Mouse (Mus musculus): ENCODE data around the gene Map3k21.

Gene Map3k21

DNA sequence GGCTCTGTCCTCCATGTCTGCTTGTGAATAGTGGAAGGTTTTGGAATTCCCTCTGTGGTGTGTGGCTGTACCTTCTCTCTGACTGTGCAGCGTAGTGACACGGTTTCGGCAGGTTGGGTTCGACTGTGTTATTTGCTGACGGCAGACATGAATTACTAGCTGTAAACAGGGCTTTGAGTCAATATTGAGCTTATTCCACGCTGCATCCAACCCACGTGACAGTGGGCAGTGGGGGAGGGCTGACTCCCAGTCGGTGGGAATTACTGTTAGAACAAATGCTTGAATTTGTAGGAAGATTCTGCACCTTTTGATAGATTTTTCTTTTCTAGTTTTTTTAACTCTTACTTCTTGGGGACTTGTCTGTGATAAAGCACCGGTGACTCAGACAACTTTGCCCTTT lies 4.1 kb downstream of the Map3k21 start:
- in situ Hi-C loops (cut with MboI, MseI), result no loop called here

GRCm38 (mm10) chr8:125917013-125917412 lies 6.8 kb downstream of the Map3k21 start:
- in situ Hi-C loops (cut with MboI, MseI), result no loop called here

- in situ Hi-C loops (cut with MboI, MseI), result no loop called here
Observed at GRCm38 (mm10) chr8:125918719-125919118, 8.5 kb downstream of the Map3k21 start.

GRCm38 (mm10) chr8:125919560-125919959 lies 9.3 kb downstream of the Map3k21 start:
- in situ Hi-C loops (cut with MboI, MseI), result no loop called here

GRCm38 (mm10) chr8:125920281-125920680 lies 10.0 kb downstream of the Map3k21 start:
- in situ Hi-C loops (cut with MboI, MseI), result no loop called here

DNA sequence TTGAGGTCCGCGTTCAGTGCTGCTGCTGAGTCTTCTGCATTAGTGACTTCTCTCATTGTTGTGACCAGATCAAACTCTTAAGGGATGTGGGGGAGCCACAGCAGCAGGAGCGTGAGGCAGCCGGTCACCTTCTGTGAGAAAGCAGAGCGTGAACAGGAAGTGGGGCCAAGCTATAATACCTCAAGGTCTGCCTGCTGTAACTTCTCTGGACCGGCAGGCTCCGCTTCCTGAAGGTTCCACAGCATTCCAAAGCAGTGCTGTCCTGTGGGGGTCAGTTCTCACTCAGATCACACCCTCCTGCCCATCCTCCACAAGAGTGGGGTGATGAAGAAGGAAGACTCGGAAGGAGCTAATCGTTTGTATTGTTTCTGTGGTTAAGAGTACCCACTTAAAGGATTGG lies 10.5 kb downstream of the Map3k21 start:
- in situ Hi-C loops (cut with MboI, MseI), result no loop called here

DNA sequence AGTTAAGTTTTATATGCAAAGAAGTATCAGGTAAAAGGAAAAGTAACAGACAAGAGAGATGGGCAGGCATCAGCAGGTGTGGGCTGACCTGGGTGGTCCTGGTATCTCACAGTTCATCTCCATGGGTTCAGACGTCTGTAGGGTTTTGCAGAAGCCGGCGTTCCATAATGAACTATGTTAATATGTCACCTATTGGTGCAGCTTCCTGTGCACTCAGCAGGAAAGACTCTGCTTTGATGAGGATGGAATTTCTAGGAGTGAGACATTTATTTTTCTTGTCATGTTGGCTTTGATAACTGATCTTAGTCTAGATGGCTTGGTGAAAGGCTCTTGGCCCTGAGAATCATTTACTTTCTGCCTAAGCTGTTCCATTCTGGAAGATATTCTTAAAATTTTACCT lies 12.1 kb downstream of the Map3k21 start:
- in situ Hi-C loops (cut with MboI, MseI), result no loop called here

- in situ Hi-C loops (cut with MboI, MseI), result no loop called here
Observed at GRCm38 (mm10) chr8:125926636-125927035, 16.4 kb downstream of the Map3k21 start.

GRCm38 (mm10) chr8:125930276-125931046 lies 20.2 kb downstream of the Map3k21 start:
- in situ Hi-C loops (cut with MboI, MseI), result no loop called here

GRCm38 (mm10) chr8:125931822-125932221 lies 21.6 kb downstream of the Map3k21 start:
- in situ Hi-C loops (cut with MboI, MseI), result no loop called here

DNA sequence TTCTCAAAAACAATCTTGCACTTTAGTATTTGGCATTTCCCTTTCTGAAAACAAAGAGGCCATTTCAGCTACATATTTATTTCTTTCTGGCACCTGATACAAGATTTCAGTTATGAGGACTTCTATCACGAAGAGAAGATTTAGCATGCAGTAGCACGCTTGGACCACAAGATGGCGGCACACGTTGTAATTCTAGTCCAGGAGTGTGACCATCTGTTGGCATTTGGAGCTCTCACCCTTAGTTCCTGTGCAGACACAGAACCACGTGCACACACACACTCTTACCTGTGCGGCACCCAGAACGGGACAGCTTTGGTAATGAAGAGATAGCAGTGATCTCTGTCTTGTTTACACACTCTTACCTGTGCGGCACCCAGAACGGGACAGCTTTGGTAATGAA lies 25.4 kb downstream of the Map3k21 start:
- in situ Hi-C loops (cut with MboI, MseI), result no loop called here

- in situ Hi-C loops (cut with MboI, MseI), result no loop called here
Observed at GRCm38 (mm10) chr8:125944511-125944910, 34.3 kb downstream of the Map3k21 start.

- in situ Hi-C loops (cut with MboI, MseI), result no loop called here
Observed at GRCm38 (mm10) chr8:125948696-125949308, 38.6 kb downstream of the Map3k21 start.

- in situ Hi-C loops (cut with MboI, MseI), result no loop called here
Observed at GRCm38 (mm10) chr8:125950007-125950940, 40.0 kb downstream of the Map3k21 start.

- in situ Hi-C loops (cut with MboI, MseI), result no loop called here
Observed at GRCm38 (mm10) chr8:125955671-125956070, 45.4 kb downstream of the Map3k21 start.

DNA sequence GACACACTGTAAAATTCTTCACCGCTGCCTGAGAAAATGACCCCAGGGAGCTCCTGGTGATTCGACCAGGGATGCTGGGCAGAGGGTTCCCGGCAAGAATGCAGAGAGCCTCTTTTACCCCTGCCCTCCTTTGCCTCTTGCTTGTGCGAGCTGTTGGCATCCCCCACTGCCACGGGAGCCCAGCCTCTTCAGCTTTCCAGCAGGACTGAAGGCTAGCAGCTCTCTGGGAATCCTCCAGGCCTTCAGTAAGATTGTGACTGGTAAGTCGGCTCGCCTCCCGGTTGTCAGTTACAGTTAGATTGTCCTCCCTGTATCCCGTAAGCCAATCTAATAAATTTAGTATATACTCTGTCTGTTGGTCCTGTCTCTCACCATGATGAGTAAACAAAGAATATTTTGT lies 46.5 kb downstream of the Map3k21 start:
- in situ Hi-C loops (cut with MboI, MseI), result no loop called here

DNA sequence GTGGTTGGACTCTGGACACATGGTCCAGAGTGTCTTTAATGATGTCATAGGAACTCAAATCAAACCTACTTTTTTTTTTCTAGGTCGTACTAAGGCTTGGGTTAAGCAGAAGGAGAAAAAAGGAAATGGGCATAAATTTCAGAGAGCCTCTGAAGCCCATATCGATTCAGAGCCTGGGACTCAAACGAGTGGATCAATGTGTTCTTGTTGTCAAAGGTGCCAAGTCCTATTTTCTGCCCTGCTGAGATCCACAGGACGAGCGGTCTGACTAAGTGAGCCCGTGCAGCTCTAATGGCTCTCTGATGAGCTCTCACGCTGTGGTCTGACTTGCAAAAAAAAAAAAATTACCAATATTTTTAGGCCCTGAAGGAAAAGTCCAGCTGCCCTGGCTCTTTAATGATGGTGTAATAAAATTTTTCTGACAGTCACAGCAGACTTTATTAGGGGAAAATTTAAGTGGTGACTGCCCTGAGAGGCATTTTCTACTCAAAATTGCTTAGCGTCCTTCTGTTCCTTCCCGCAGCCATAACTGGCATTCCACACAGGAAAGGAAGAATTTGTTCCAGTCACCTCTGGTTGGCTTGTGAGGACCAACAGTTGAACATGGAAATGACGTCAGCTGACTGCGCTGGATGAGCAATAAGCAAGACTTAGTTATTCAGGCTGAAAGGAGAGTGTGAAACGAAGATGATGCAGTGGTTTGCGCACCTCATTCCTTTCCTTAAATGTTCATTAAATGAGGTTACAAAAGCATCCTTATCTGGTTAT lies 47.2 kb downstream of the Map3k21 start:
- in situ Hi-C loops (cut with MboI, MseI), result no loop called here

DNA sequence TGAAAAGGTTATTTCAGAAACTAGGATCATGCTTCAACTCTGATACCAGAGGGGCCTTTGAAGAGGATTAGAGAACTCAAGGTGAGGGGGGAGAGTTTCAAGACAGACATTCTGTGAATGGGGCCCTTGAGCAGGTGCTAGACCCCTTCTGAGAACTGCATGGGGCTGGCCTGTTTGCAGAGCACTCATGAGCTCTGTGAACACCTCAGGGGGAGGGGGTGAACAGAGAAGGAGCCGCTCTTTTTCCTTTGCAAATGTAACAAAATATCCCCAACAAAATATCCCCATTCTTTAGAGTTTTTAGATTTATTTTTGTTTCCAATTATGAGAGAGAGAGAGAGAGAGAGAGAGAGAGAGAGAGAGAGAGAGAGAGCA lies 47.7 kb downstream of the Map3k21 start:
- in situ Hi-C loops (cut with MboI, MseI), result no loop called here

DNA sequence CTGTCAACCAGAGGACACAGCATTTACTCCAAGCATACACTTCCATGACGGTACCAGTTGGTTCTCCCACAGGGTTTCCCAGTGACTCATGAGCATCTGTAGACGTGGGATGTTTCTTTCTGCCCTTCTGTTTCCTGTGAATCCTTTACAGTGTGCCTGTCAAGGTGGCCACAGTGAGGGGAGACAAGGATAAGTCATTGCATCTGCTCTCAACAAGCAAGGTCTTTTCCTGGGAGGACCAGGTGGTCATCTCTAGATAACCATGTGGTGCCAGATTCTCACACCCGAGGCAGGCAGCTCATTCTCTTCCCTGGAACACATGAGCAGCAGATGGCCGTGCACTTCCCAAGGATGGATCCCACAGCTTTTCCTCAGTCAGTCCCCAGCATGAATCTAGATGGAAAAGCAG lies 49.1 kb downstream of the Map3k21 start:
- in situ Hi-C loops (cut with MboI, MseI), result no loop called here

DNA sequence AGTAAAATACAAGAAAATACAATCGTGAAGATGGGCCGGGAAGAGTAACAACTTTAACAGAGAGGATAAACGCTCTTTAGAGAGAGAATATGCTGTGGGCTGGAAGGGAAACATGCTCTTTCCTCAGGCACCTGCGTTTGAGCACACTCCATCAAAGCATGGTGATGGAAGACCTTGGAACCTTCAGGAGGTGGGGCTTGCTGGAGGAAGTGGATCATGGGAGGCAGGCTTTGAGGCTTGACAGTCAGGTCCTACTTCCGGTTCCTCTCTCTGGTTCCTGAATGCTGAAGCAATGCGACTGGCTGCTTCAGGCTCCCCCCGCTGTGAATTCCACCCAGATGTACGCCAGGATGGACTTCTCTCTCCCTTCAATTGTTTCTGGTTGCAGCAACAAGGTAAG lies 49.8 kb downstream of the Map3k21 start:
- in situ Hi-C loops (cut with MboI, MseI), result no loop called here

DNA sequence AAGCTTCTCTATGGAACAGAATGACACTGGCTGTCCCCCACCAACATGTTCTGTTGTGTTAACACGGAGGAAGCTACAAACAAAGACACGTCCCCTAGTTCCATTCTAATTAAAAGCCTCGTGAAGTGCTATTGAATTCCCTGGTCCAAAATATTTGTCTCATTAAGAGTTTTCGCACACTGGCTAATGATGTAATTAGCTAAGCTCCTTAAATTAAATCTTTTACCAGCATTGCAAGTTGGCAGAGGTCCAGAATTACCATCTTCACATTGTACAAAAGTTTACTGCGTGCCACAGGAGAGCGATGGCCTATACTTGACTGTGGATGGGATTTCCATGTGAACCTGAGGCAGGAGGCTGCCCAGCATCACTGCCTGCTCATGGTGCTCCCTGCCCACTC lies 51.5 kb downstream of the Map3k21 start:
- in situ Hi-C loops (cut with MboI, MseI), result no loop called here

DNA sequence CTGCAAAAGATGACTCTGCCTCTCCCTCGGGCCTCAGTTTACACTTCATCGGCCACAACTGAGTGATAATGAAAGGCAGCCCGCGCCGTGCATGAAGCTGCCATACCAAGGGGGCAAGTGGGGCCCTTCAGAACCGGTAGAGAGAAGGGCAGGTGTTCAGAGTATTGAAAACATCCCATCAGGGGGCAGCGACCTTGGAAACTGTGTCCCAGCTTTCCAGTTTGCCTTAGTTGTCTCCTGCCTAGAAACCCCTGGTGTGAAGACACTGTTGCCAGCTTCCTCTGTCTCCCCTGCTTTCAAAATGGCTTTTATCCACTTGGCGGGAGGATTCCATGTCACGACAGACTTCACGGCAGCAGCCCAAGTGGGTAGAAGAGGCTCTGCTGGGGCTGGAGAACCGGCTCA lies 53.6 kb downstream of the Map3k21 start:
- in situ Hi-C loops (cut with MboI, MseI), result no loop called here
